Comparison of ENCODE assay signal across 18 mouse cellular contexts in genomic region chr1:78167577-78168286, GRCm38 (mm10). TPM values are rescaled to one million over a fixed set of nuclear protein-coding genes. Genes with fewer than 3 reads are reported as not detected.
DNase-seq lines count a peak whose midpoint lies in the region; ATAC-seq and TF ChIP-seq lines count a peak whose summit lies in the region.
"Had no signal": no experiment of that assay in that cellular context is flagged by ENCODE, and none has a peak within 500 bp of the region (broad histone marks: within the 10 kb centered on the region; RNA-seq: fewer than 3 reads in every experiment).

No protein-coding gene starts in this region.

- H3K4me1 ChIP-seq in embryonic facial prominence, embryonic 10.5 days, result peaks cover 64% of the 10 kb centered on the region
- H3K4me1 ChIP-seq in forebrain, postnatal 0 days (ENCODE audit: insufficient read depth), result no peaks in the 10 kb centered on the region
- H3K4me1 ChIP-seq in midbrain, embryonic 11.5 days (ENCODE audit: control insufficient read depth, insufficient read depth, low read length), result peaks cover 60% of the 10 kb centered on the region
- no peaks in the 10 kb centered on the region for H3K4me1 ChIP-seq in kidney, adult 2 months (ENCODE audit: control insufficient read depth, insufficient read depth, low read length)
- H3K4me1 ChIP-seq: intestine, embryonic 15.5 days had no signal

- 14% methylated on average over 18 of the region's 18 CpGs for WGBS in embryonic facial prominence, embryonic 10.5 days
- WGBS in forebrain, postnatal 0 days, result 7% methylated on average over 18 of the region's 18 CpGs
- WGBS in midbrain, embryonic 11.5 days, result 10% methylated on average over 18 of the region's 18 CpGs
- 42% methylated on average over 18 of the region's 18 CpGs for WGBS in kidney, adult 2 months

- no peaks in the 10 kb centered on the region for H3K9me3 ChIP-seq in embryonic facial prominence, embryonic 10.5 days
- no peaks in the 10 kb centered on the region for H3K9me3 ChIP-seq in forebrain, postnatal 0 days (ENCODE audit: low read length)
- H3K9me3 ChIP-seq in midbrain, embryonic 11.5 days (ENCODE audit: control insufficient read depth, low read length), result no peaks in the 10 kb centered on the region
- H3K9me3 ChIP-seq: G1E; intestine, embryonic 15.5 days had no signal

- peaks cover 100% of the 10 kb centered on the region for H3K27me3 ChIP-seq in embryonic facial prominence, embryonic 10.5 days (replicated peaks; ENCODE audit: low read depth, poor library complexity, severe bottlenecking)
- H3K27me3 ChIP-seq in forebrain, postnatal 0 days (ENCODE audit: insufficient read depth, low read length), result peaks cover 92% of the 10 kb centered on the region
- H3K27me3 ChIP-seq in midbrain, embryonic 11.5 days (ENCODE audit: control insufficient read depth, insufficient read depth, low read length), result peaks cover 74% of the 10 kb centered on the region
- peaks cover under 1% of the 10 kb centered on the region; the same call in 1 of the 2 replicates for H3K27me3 ChIP-seq in kidney, adult 2 months (replicated peaks; ENCODE audit: control insufficient read depth, insufficient read depth, low read length)

- TF ChIP-seq CTCF in forebrain, postnatal 0 days (IDR thresholded peaks at IDR 0.05; ENCODE audit: low read depth), result no peak
- TF ChIP-seq CTCF in kidney, adult 2 months (conservative IDR thresholded peaks at IDR 0.05; ENCODE audit: insufficient read depth, insufficient read length, low read depth, low read length), result no peak

- H3K36me3 ChIP-seq in embryonic facial prominence, embryonic 10.5 days (replicated peaks), result no peaks in the 10 kb centered on the region
- H3K36me3 ChIP-seq in forebrain, postnatal 0 days (ENCODE audit: insufficient read depth), result no peaks in the 10 kb centered on the region
- H3K36me3 ChIP-seq in midbrain, embryonic 11.5 days (ENCODE audit: control insufficient read depth, insufficient read depth, low read length), result no peaks in the 10 kb centered on the region
- H3K36me3 ChIP-seq in kidney, adult 2 months (ENCODE audit: control insufficient read depth, insufficient read depth, low read length), result no peaks in the 10 kb centered on the region
- H3K36me3 ChIP-seq: intestine, embryonic 15.5 days had no signal

- DNase-seq in ES-CJ7 (ENCODE audit: low read depth, low spot score), result peak; percentile 21
- DNase-seq in embryonic facial prominence, embryonic 10.5 days (ENCODE audit: low spot score), result no peak
- DNase-seq in forebrain, postnatal 0 days, result no peak
- DNase-seq in midbrain, embryonic 11.5 days (ENCODE audit: low spot score, missing footprints), result peak; percentile 96
- DNase-seq in adrenal gland, postnatal 4 days (ENCODE audit: low spot score in 2 of 2), result no peak
- DNase-seq in kidney, adult 2 months, result no peak
- DNase-seq in cerebellum, adult 11-12 months, result no peak
- DNase-seq: B cell, adult 2 months; cerebellum, postnatal 25 days; gastrocnemius, postnatal 10 days; kidney, postnatal 10 days; layer of hippocampus, postnatal 36 days; right cerebral cortex, postnatal 4 days had no signal

- H3K27ac ChIP-seq in embryonic facial prominence, embryonic 10.5 days (replicated peaks), result no peak overlapping the region
- H3K27ac ChIP-seq in forebrain, postnatal 0 days (ENCODE audit: low read depth, low read length), result no peak overlapping the region
- peak overlapping the region; percentile 15; the same call in 1 of the 2 replicates for H3K27ac ChIP-seq in midbrain, embryonic 11.5 days (ENCODE audit: low read depth, low read length)
- H3K27ac ChIP-seq in kidney, adult 2 months (ENCODE audit: insufficient read depth, low read depth, low read length), result no peak overlapping the region
- H3K27ac ChIP-seq: intestine, embryonic 15.5 days had no signal

- H3K9ac ChIP-seq in forebrain, postnatal 0 days, result no peak overlapping the region
- H3K9ac ChIP-seq in midbrain, embryonic 11.5 days (ENCODE audit: low read length), result no peak overlapping the region
- H3K9ac ChIP-seq: intestine, embryonic 15.5 days had no signal

- no peak for TF ChIP-seq POLR2A in kidney, adult 2 months (IDR thresholded peaks at IDR 0.05; ENCODE audit: low read depth, low read length)

- H3K4me3 ChIP-seq in embryonic facial prominence, embryonic 10.5 days, result peak overlapping the region; percentile 2; the same call in 1 of the 2 replicates
- H3K4me3 ChIP-seq in forebrain, postnatal 0 days (ENCODE audit: low read depth, low read length), result no peak overlapping the region
- no peak overlapping the region for H3K4me3 ChIP-seq in midbrain, embryonic 11.5 days (ENCODE audit: low read depth, low read length)
- no peak overlapping the region for H3K4me3 ChIP-seq in kidney, adult 2 months (ENCODE audit: insufficient read depth, low read depth, low read length)
- H3K4me3 ChIP-seq: intestine, embryonic 15.5 days had no signal

- no peak overlapping the region for H3K4me2 ChIP-seq in forebrain, postnatal 0 days (ENCODE audit: low read depth)
- H3K4me2 ChIP-seq in midbrain, embryonic 11.5 days, result peak overlapping the region; percentile 19; the same call in 1 of the 2 replicates
- H3K4me2 ChIP-seq: intestine, embryonic 15.5 days had no signal

- peak; percentile 56; the same call in 1 of the 2 replicates for ATAC-seq in forebrain, postnatal 0 days
- peak; percentile 89 for ATAC-seq in midbrain, embryonic 11.5 days (ENCODE audit: low FRiP score)
- no peak for ATAC-seq in megakaryocyte-erythroid progenitor cell, adult 5-6 weeks (replicated peaks; ENCODE audit: low FRiP score, low TSS enrichment, poor library complexity, severe bottlenecking)
- ATAC-seq: intestine, embryonic 15.5 days had no signal

RNA-seq across cellular contexts. Expression of gene Pax3, which starts 29.2 kb away (rescaled TPM):
- polyA plus RNA-seq in embryonic facial prominence, embryonic 10.5 days (2016; fragmentation: Nextera tagmentation; extraction: Ambion mirVana), result 16.6 and 17.7 TPM in 2 replicates
- total RNA-seq in forebrain, postnatal 0 days (2014; rRNA removed), result 0.15 and 0.19 TPM in 2 replicates
- polyA plus RNA-seq in forebrain, postnatal 0 days (2015; fragmentation: Nextera tagmentation; extraction: Ambion mirVana), result 0.04 and 0.40 TPM in 2 replicates
- 38.1 and 41.5 TPM in 2 replicates for polyA plus RNA-seq in midbrain, embryonic 11.5 days (2014; fragmentation: Nextera tagmentation; extraction: Ambion mirVana)
- total RNA-seq in adrenal gland, postnatal 4 days (2021), result not detected
- total RNA-seq in megakaryocyte-erythroid progenitor cell, adult 5-6 weeks (2014; fragmentation: Nextera tagmentation), result not detected in 2 replicates
- not detected in 2 replicates for total RNA-seq in megakaryocyte-erythroid progenitor cell, adult 5-6 weeks (2017)
- polyA plus RNA-seq in kidney, adult 2 months (2012; rRNA removed), result 0.08 TPM in 1 of 2 replicates, not detected in the other
- total RNA-seq: layer of hippocampus, postnatal 36 days had no signal
- polyA plus RNA-seq: intestine, embryonic 15.5 days; liver, embryonic 16.5 days; stomach, embryonic 14.5 days had no signal

Comparison
In these comparisons a context has a peak if more than half of its experiments do, and no peak if none do; other contexts are left out.
1. DNase-seq: peak in ES-CJ7 (single experiment) and midbrain, embryonic 11.5 days (single experiment); none in embryonic facial prominence, embryonic 10.5 days (single experiment), forebrain, postnatal 0 days (single experiment), adrenal gland, postnatal 4 days (0 of 2), kidney, adult 2 months (single experiment) and cerebellum, adult 11-12 months (single experiment).
2. RNA of gene Pax3, which starts 29.2 kb away (polyA plus RNA-seq): 38.1 to 41.5 TPM in midbrain, embryonic 11.5 days and 16.6 to 17.7 TPM in embryonic facial prominence, embryonic 10.5 days; 0.04 to 0.40 TPM in forebrain, postnatal 0 days and 0.08 TPM in kidney, adult 2 months; every median in the first group is over 10 times any median in the second.